Mouse (Mus musculus) right cerebral cortex, postnatal 25 days (tissue): ENCODE results near the gene Lmx1a.
A peak's percentile ranks its signal among the peaks of the same experiment; 100 is the strongest.

Experiments
- DNase-seq: peaks from one replicate; pipeline ENCODE4 v3.0.0; 2022

Lmx1a gene

GRCm38 (mm10) chr1:167689232-167689261, at the start of gene Lmx1a:
Gene Lmx1a, plus strand, starts transcription at chr1:167689237.
- DNase-seq = no peak

DNA sequence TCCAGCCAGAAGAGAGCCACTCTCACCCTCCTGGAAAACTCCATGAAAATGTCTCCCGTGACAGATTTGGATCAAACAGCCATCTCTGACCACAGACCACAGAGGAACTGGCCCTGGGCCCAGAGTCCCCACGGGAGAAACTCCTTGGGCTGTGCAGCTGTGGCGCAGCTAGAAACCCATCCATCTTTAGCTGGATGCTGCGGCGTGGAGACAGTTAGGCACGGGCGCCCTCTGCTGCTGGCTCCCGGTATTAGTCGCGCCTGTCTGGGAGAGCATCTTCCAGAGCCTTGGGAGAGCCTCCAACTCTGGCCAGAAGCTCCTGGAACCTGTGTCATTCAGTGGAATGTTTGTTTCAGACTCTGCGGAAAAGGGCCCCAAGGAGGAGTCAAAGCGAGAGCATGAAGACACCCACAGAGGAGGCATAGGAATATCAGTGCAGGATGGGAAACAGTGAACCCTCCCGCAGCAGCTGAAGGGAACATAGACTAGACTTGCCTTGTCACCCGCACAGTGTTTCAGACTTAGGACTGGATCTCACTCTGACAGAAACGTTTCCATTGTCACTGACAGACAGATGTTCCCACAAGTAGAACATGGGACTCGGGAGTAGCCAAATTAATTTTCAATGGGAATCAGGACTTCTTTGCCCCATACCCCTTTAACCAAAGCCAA, 44.0 kb upstream of the Lmx1a start:
- DNase-seq = peak; percentile 82

DNA sequence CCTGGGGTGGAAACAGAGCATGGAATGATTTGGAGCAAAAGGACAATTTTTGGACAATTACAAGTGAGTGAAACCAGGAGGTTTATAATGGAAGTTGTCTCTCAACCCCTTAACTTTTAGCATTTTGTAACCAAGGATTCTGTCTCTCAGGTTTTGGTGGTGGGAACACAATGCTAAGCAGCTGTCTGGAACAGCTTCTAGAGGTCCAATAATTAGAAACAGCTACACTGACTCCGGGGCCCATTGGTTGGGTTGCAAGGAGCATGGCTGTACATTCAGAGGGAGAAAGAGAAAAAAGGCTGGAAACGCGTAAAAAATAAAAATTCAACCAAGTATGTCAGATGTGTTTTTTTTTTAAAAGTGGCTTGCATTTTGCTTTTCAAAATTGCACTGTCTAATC, 40.4 kb upstream of the Lmx1a start:
- DNase-seq = no peak

DNA sequence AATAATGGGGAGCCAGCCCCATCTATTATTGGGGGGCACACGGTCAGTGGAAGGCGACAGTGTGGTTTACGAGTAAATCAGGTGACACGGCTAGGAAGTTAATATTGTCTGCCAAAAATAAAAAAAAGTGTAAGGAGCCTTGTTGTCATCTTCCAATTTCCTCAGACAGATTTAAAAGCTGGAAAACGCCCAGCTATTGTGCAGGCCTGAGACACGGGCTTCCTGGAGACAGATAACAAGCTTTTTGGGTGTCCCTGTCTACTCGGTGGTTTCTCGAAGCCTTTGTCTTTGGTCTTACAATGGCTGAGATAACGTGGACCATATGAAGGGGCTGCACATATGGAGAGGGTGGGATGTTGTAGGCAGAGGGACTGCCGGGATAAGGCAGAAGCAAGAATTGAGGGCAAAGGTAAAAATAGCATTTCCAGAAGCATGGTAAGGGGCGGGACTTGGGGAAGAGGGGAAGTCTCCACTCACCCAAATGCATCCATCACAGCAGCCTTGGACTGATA, 39.9 kb upstream of the Lmx1a start:
- DNase-seq = no peak

- no peak for DNase-seq
These were observed 36.7 kb upstream of the Lmx1a start for GRCm38 (mm10) chr1:167652336-167652735.

GRCm38 (mm10) chr1:167659065-167659464, 30.0 kb upstream of the Lmx1a start:
- no peak for DNase-seq

- peak; percentile 24 for DNase-seq
These were observed 28.4 kb upstream of the Lmx1a start for GRCm38 (mm10) chr1:167660521-167661101.

GRCm38 (mm10) chr1:167661123-167661522, 27.9 kb upstream of the Lmx1a start:
- no peak for DNase-seq

DNA sequence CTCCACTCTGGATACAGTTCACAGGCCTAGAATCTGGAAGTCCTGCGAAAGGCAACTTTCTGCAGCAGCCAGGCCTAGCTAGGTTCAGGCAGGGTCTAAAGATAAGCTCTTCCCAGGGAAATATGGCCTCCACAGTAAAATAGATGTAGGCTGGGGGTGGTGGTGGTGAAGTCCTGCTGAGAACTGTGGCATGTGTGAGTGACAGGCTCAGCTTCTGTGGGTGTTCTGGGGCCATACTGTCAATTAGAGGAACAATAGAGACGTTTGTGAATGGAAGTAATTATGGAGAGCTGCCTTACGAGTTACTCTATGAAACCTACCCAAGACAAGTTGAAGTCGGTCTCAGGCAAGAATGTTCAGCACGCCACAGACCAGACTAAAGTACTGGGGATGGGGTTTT, 25.9 kb upstream of the Lmx1a start:
- no peak for DNase-seq

DNA sequence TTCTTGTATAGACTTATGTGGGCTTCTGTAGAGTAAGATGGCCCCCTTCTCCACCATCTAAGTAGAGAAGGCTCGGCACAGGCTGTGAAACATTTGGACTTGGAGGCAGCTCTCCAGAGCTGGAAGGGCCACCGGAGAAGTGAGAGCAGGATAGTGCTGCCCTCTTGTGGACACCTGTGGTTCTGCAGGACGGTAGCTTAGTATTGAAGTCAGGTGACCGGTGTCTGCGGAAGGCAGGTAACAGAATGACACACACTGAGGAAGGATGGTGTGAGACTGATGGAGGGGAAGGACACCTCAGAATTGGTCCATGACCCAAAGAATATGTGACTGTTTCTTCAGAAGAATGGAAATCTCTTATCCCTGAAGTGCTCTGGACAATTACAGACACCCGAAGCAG, 19.2 kb upstream of the Lmx1a start:
- DNase-seq = peak; percentile 41

GRCm38 (mm10) chr1:167672433-167672987, 16.5 kb upstream of the Lmx1a start:
- no peak for DNase-seq

DNA sequence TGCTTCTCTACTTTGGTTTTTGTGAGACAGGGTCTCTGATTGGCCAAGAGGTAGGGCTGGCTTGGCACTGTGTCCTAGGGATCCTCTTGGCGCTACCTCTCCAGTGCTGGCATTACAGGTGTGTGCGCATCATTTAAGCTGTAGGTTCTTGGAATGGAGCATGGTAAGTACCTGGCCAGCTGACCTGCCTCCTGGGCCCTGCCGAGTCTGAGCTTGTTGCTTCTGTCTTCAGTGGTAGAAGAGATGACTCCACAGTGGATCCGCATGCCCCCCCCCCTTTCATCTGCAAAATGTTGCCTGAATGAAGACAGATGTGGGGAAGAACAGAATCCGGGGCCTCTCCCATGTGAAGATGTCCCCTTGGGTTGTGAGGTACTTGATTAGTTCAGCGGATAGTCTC, 10.0 kb upstream of the Lmx1a start:
- no peak for DNase-seq

- DNase-seq = no peak
These were observed 1.1 kb upstream of the Lmx1a start for GRCm38 (mm10) chr1:167688001-167688346.

DNA sequence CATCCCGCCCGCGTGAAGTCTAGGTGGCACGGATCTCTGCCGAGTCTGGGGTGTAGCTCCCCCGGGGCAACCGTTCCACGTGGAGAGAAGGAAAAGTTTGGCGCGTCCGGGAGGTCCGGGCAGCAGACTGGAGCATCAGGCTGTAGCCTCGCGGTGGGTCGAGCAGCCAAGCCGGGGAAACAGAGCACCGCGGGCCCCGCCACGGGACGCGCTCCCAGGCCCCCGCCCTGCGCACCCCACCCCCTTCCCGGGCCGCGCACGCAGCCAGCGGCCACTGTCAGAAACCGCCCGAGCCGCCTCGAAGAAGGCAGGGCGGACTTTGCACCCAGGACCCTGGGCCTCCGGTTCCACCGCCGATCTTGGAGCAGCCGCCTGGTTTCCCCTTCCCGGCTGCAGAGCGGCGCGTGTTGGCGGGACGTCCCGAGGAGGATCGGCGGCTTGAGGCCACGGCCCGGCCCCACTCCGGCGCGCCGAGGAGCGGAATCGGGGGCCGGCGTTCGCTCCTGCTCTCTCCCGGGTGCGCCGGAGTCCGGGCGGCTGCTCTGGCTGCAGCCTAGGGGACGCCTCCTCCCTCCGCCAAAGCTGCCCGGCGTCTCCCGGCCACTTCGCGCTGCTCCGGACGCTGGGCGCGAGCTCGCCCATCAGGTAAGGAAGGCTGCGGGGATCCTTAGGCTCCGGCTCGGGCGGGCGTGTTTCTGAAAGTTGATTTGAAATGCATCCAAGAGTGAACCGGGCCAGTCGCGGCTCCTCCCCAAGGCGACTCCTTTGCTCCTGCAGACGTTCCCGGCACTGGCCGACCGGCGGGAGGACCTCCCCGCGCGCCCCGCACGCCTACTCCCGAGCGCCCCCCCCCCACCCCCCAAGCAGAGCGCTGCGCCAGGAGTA, 448 bp upstream of the Lmx1a start:
- peak; percentile 12 for DNase-seq

DNA sequence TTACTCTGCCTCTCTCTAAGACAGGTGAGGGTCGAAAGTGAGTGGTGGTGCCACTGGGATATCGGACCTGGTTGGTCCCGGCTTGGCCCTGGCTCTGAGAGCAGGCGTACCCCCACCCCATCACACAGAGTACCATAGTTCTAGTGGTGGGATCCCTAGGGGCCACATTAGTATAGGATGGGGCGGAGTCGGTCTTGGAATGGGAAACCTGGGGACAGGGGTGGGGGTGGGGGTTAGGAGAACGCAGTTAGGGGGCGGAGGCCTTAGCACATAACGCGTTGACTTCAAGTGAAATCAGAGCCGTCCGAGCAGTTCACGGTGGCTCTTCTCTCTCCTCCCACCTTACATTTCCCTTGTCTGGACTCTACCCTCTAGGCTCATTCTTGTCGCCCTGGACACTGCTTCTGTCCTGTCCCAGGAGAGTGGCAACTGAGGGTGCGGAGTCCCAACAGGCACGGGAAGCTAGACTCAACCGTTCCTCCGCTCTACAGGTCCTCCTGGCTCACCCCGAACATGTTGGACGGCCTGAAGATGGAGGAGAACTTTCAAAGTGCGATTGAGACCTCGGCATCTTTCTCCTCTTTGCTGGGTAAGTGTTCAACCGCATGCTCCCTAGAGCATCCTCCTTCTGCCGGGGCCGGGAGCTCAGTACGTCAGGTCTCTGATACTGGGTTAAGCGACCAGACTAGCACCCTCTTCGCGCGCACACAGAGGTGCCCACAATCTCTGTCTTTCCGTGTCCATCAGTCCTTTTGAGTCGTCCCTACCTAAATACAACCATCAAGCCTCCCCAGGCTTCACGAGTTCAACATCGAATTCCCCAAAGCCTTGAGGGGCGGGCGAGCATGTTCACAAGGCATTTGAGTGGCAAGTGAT, 463 bp downstream of the Lmx1a start:
- DNase-seq = no peak

DNA sequence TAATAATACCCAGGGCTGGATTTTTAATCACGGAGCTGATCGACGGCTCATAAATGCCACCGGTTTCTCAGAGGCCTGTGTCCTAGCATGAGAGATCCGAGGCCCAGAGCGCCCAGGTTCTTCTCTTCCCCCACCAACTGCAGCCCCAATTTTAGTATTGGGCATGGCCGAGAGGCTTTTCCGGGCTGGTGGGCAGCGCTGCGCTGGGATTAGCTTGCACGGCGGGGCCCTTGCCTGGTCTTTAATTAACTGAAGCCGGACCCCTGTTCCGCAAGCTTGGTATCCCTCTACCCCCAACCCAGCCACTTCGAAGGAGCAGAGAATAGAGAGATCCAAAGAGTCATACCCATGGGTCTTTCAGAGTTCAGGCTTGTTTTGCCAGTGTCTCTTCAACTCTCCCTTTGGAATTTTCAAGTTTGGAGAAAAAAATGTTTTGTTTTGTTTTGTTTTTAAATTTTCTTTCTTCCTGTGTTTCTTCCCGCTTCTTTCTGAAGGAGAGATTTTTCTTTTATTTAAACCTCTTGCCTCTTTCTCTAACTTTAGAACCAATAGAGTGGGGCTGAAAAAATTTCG, 1.2 kb downstream of the Lmx1a start:
- no peak for DNase-seq

GRCm38 (mm10) chr1:167690716-167691550, 1.9 kb downstream of the Lmx1a start:
- DNase-seq = no peak

- peak; percentile 13 for DNase-seq
These were observed 3.1 kb downstream of the Lmx1a start for GRCm38 (mm10) chr1:167691911-167692682.

DNA sequence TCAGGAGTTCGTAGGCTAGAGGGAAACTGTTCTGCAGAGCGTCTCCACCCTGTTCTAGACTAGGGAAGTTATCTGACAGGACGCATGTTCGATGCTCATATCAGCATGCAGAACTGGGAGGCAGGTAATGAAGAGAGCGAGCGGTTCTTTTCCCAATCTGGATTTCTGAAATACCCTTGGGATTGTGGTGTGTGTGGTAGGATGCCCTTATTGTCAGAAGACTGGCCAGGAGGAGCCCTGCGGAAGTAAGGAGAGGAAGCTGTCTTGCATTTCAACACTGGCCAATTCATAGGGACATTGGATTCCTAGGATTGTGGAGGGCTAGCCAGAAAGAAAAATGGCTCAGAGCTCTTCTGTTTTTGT, 3.6 kb downstream of the Lmx1a start:
- no peak for DNase-seq

DNA sequence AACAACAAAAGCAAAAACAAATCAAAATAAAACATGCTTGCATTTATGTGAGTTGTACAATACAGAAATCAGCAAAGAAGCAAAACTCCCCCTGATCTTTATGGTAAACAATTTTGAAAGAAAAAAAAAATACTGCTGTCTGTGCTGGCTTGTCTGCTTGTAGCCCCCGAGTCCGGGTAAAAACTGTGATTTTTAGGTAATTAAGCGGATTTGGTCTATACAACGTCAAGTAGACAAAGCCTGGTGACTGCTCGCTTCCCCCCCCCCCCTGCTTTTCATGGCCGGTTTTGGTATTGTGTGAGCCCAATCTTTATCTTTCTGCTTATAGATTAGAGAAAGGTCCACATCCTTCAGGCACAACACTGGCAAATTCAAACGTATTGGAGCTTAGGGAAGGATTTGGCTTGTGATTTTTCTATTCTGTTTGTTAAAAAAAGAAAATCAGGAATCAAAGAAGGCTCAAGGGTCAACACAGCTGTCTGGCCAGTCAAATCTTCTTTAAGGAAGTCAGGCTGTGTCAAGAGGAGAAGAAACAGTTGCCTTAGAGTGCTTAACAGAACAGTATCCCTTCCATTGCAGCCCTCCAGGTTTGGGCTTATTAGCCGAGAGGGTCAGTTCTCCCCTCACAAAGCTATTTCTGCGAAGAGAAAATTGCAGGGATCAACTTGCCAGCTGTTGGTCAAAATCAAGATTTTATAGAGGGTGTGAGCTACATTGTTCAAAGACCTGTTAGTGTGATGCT, 4.6 kb downstream of the Lmx1a start:
- no peak for DNase-seq

- DNase-seq = no peak
These were observed 5.7 kb downstream of the Lmx1a start for GRCm38 (mm10) chr1:167694731-167695130.
